Mouse (Mus musculus) forebrain, embryonic 10.5 days (tissue): ENCODE measurements around the gene Bicdl1. TPM values are rescaled to one million over a fixed set of nuclear protein-coding genes. Genes with fewer than 3 reads are reported as not detected.

Source experiments
- DNase-seq: peaks from one replicate; pipeline ENCODE4 v3.0.0-alpha.2; 2017; ENCODE audit warnings: low spot score; ENCODE audit errors: extremely low spot score
- H3K27ac ChIP-seq: fragments of 300-500 bp; sonication (generic); 2 replicates; pipeline ENCODE4 v1.5.1; 2016; ENCODE audit warnings: mild to moderate bottlenecking
- H3K27me3 ChIP-seq: fragments of 300-500 bp; sonication (generic); 2 replicates; pipeline ENCODE4 v1.6.1; 2016; ENCODE audit warnings: mild to moderate bottlenecking; ENCODE audit not compliant: poor library complexity, severe bottlenecking
- H3K36me3 ChIP-seq: fragments of 300-500 bp; sonication (generic); replicated peaks from 2 replicates; pipeline ENCODE4 v1.6.1; 2016; ENCODE audit warnings: mild to moderate bottlenecking, moderate library complexity
- H3K4me1 ChIP-seq: fragments of 300-500 bp; sonication (generic); 2 replicates; pipeline ENCODE4 v1.6.1; 2016
- H3K4me3 ChIP-seq: fragments of 300-500 bp; sonication (generic); 2 replicates; pipeline ENCODE4 v1.5.1; 2016; ENCODE audit warnings: mild to moderate bottlenecking, moderate library complexity
- H3K9me3 ChIP-seq: fragments of 300-500 bp; sonication (generic); 2 replicates; pipeline ENCODE4 v1.6.1; 2016; ENCODE audit warnings: mild to moderate bottlenecking, moderate library complexity
- WGBS: fragments of 180-500 bp; shearing (Covaris S2); methylation state at CpG from one replicate; pipeline ENCODE4 v1.1.7; 2016; 5-methylcytosine and 5-hydroxymethylcytosine counted together
- polyA plus RNA-seq: library from polyadenylated mRNA; unstranded; fragments of >200 nt; fragmentation: Nextera tagmentation; extraction: Ambion mirVana; gene quantifications from 2 replicates; pipeline ENCODE4 v1.2.1, GENCODE M21; 2016

Bicdl1 gene
- polyA plus RNA-seq, 1 experiment from 2014 or later: 7.5 TPM

GRCm38 (mm10) chr5:115720761-115721160 lies 10.7 kb downstream of the Bicdl1 start:
- H3K9me3 ChIP-seq: no peaks in the 10 kb centered on the region
- 74% methylated on average over 3 of the region's 3 CpGs for WGBS

GRCm38 (mm10) chr5:115717693-115718092 lies 13.7 kb downstream of the Bicdl1 start:
- H3K4me3 ChIP-seq: no peak overlapping the region

More at GRCm38 (mm10) chr5:115720761-115721160, 10.7 kb downstream of the Bicdl1 start:
- Histone ChIP-seq H3K36me3 (no peaks in the 10 kb centered on the region), H3K4me3 (no peak overlapping the region), H3K27me3 (no peaks in the 10 kb centered on the region), H3K27ac (no peak overlapping the region), H3K4me1 (no peaks in the 10 kb centered on the region)
- no peak for DNase-seq

GRCm38 (mm10) chr5:115717106-115717505 lies 14.3 kb downstream of the Bicdl1 start:
- DNase-seq: no peak
- Histone ChIP-seq H3K27me3 (no peaks in the 10 kb centered on the region), H3K36me3 (no peaks in the 10 kb centered on the region), H3K9me3 (no peaks in the 10 kb centered on the region), H3K4me1 (peaks cover 4% of the 10 kb centered on the region), H3K27ac (no peak overlapping the region), H3K4me3 (no peak overlapping the region)
- 86% methylated on average over 3 of the region's 3 CpGs for WGBS

More at GRCm38 (mm10) chr5:115717693-115718092, 13.7 kb downstream of the Bicdl1 start:
- Histone ChIP-seq H3K9me3 (no peaks in the 10 kb centered on the region), H3K27me3 (no peaks in the 10 kb centered on the region), H3K4me1 (no peaks in the 10 kb centered on the region), H3K36me3 (no peaks in the 10 kb centered on the region), H3K27ac (no peak overlapping the region)
- no peak for DNase-seq
- 97% methylated on average over 3 of the region's 3 CpGs for WGBS

- no peak for DNase-seq
- Histone ChIP-seq H3K27ac (no peak overlapping the region), H3K9me3 (no peaks in the 10 kb centered on the region), H3K27me3 (no peaks in the 10 kb centered on the region), H3K4me1 (peaks cover 10% of the 10 kb centered on the region), H3K4me3 (no peak overlapping the region), H3K36me3 (no peaks in the 10 kb centered on the region)
- 81% methylated on average over 6 of the region's 6 CpGs for WGBS
Observed at GRCm38 (mm10) chr5:115716426-115716825, 15.0 kb downstream of the Bicdl1 start.

- Histone ChIP-seq H3K27ac (no peak overlapping the region), H3K4me1 (peaks cover 13% of the 10 kb centered on the region)
- WGBS: 90% methylated on average over 7 of the region's 7 CpGs
Observed at GRCm38 (mm10) chr5:115714761-115715160, 16.7 kb downstream of the Bicdl1 start.

GRCm38 (mm10) chr5:115712487-115712886 lies 18.9 kb downstream of the Bicdl1 start:
- no peaks in the 10 kb centered on the region for H3K9me3 ChIP-seq
- peaks cover 13% of the 10 kb centered on the region for H3K4me1 ChIP-seq
- WGBS: 76% methylated on average over 6 of the region's 6 CpGs
- H3K27me3 ChIP-seq: no peaks in the 10 kb centered on the region
- no peaks in the 10 kb centered on the region for H3K36me3 ChIP-seq
- no peak overlapping the region for H3K27ac ChIP-seq
- no peak overlapping the region for H3K4me3 ChIP-seq
- no peak for DNase-seq

More at GRCm38 (mm10) chr5:115714761-115715160, 16.7 kb downstream of the Bicdl1 start:
- no peak for DNase-seq
- Histone ChIP-seq H3K4me3 (no peak overlapping the region), H3K36me3 (no peaks in the 10 kb centered on the region), H3K27me3 (no peaks in the 10 kb centered on the region), H3K9me3 (no peaks in the 10 kb centered on the region)

GRCm38 (mm10) chr5:115711636-115712419 lies 19.6 kb downstream of the Bicdl1 start:
- peaks cover 13% of the 10 kb centered on the region for H3K4me1 ChIP-seq
- H3K9me3 ChIP-seq: no peaks in the 10 kb centered on the region
- WGBS: 83% methylated on average over 11 of the region's 11 CpGs
- DNase-seq: no peak
- H3K27ac ChIP-seq: no peak overlapping the region
- H3K36me3 ChIP-seq: no peaks in the 10 kb centered on the region
- H3K4me3 ChIP-seq: no peak overlapping the region
- H3K27me3 ChIP-seq: no peaks in the 10 kb centered on the region

- Histone ChIP-seq H3K36me3 (no peaks in the 10 kb centered on the region), H3K9me3 (no peaks in the 10 kb centered on the region), H3K4me1 (peaks cover 13% of the 10 kb centered on the region), H3K4me3 (no peak overlapping the region), H3K27me3 (no peaks in the 10 kb centered on the region), H3K27ac (no peak overlapping the region)
- DNase-seq: no peak
- 95% methylated on average over 4 of the region's 4 CpGs for WGBS
Observed at GRCm38 (mm10) chr5:115710171-115710570, 21.2 kb downstream of the Bicdl1 start.

- no peak overlapping the region for H3K27ac ChIP-seq
- 72% methylated on average over 3 of the region's 3 CpGs for WGBS
- no peak for DNase-seq
- H3K4me3 ChIP-seq: no peak overlapping the region
- H3K36me3 ChIP-seq: no peaks in the 10 kb centered on the region
- H3K27me3 ChIP-seq: no peaks in the 10 kb centered on the region
- peaks cover 19% of the 10 kb centered on the region for H3K4me1 ChIP-seq
- no peaks in the 10 kb centered on the region for H3K9me3 ChIP-seq
Observed at GRCm38 (mm10) chr5:115708930-115709329, 22.5 kb downstream of the Bicdl1 start.

GRCm38 (mm10) chr5:115701981-115702380 lies 29.4 kb downstream of the Bicdl1 start:
- H3K4me3 ChIP-seq: no peak overlapping the region
- WGBS: 78% methylated on average over 3 of the region's 3 CpGs
- H3K9me3 ChIP-seq: no peaks in the 10 kb centered on the region
- H3K4me1 ChIP-seq: 0 out of 2 replicates have a peak, but pooled peaks cover 10% of the 10 kb centered on the region
- no peaks in the 10 kb centered on the region for H3K27me3 ChIP-seq
- no peak for DNase-seq
- H3K27ac ChIP-seq: no peak overlapping the region
- H3K36me3 ChIP-seq: no peaks in the 10 kb centered on the region

GRCm38 (mm10) chr5:115701215-115701614 lies 30.2 kb downstream of the Bicdl1 start:
- DNase-seq: no peak
- Histone ChIP-seq H3K9me3 (no peaks in the 10 kb centered on the region), H3K36me3 (no peaks in the 10 kb centered on the region), H3K27me3 (no peaks in the 10 kb centered on the region), H3K27ac (no peak overlapping the region), H3K4me1 (0 out of 2 replicates have a peak, but pooled peaks cover 13% of the 10 kb centered on the region), H3K4me3 (no peak overlapping the region)
- 82% methylated on average over 4 of the region's 4 CpGs for WGBS

- Histone ChIP-seq H3K27ac (no peak overlapping the region), H3K27me3 (no peaks in the 10 kb centered on the region), H3K9me3 (no peaks in the 10 kb centered on the region), H3K36me3 (no peaks in the 10 kb centered on the region), H3K4me1 (peaks cover 27% of the 10 kb centered on the region), H3K4me3 (no peak overlapping the region)
- DNase-seq: no peak
- WGBS: 74% methylated on average over 5 of the region's 5 CpGs
Observed at GRCm38 (mm10) chr5:115696811-115697210, 34.6 kb downstream of the Bicdl1 start.

- no peak overlapping the region for H3K27ac ChIP-seq
- no peak for DNase-seq
- 89% methylated on average over 6 of the region's 6 CpGs for WGBS
- H3K27me3 ChIP-seq: no peaks in the 10 kb centered on the region
- no peaks in the 10 kb centered on the region for H3K36me3 ChIP-seq
- H3K4me1 ChIP-seq: peaks cover 27% of the 10 kb centered on the region
- no peak overlapping the region for H3K4me3 ChIP-seq
- no peaks in the 10 kb centered on the region for H3K9me3 ChIP-seq
Observed at GRCm38 (mm10) chr5:115695191-115695770, 36.1 kb downstream of the Bicdl1 start.
